Mouse (Mus musculus): Measurements from ENCODE around the gene Gtsf1.
A peak's percentile ranks its signal among the peaks of the same experiment; 100 is the strongest.
"Not testable (repeated sequence)": the region's sequence is repeated elsewhere in the genome, so short reads cannot be mapped to it uniquely, and the experiment has no call there.

Gtsf1 gene

DNA sequence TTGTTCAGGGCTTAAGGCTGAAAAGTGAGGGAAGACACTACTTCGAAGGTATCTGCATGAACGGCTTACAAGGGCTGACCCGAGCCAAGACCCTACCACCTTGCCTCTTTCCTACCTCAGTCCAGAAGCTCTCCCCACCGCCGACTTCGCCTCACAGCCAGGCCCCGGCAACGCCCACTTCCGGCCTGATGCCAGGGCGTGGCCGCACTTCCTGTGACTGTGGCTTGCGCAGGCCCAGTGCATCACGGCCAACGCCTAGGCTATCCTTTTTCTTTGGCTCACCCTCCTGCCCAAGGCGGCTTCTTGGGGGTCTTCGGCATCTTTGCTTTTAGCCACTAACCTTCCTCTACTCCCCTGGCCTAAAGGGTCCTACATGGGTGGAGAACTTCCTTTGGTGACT lies at the start of gene Gtsf1:
Gene Gtsf1, minus strand, starts transcription at position 230 of the 400 bp plus-strand sequence.
- DNase-seq, result peak; percentile 3

- no peak for DNase-seq
Observed at GRCm38 (mm10) chr15:103479080-103479606, 48.9 kb upstream of the Gtsf1 start.

- no peak for DNase-seq
Observed at GRCm38 (mm10) chr15:103473769-103474168, 43.5 kb upstream of the Gtsf1 start.

DNA sequence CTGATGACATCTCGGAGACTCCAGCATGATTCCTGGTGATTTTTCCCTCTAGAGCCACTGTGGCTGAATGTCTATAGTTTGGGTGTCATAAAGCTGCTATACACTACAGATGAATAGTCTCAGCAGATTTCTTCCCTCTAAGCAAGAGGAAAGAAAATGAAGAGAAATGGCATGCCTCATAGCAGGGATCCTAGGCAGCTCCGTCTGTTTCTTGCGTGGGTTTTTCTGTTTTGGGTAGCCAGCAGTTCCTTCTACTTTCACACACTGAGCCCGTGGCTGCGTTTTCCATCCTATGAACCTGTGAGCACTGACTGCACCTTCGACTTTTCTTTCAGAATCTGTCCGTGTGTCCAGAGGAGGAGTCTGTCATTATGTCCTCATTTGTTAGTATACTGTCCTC lies 42.9 kb upstream of the Gtsf1 start:
- no peak for DNase-seq

GRCm38 (mm10) chr15:103472265-103472664 lies 42.0 kb upstream of the Gtsf1 start:
- DNase-seq, result no peak

DNA sequence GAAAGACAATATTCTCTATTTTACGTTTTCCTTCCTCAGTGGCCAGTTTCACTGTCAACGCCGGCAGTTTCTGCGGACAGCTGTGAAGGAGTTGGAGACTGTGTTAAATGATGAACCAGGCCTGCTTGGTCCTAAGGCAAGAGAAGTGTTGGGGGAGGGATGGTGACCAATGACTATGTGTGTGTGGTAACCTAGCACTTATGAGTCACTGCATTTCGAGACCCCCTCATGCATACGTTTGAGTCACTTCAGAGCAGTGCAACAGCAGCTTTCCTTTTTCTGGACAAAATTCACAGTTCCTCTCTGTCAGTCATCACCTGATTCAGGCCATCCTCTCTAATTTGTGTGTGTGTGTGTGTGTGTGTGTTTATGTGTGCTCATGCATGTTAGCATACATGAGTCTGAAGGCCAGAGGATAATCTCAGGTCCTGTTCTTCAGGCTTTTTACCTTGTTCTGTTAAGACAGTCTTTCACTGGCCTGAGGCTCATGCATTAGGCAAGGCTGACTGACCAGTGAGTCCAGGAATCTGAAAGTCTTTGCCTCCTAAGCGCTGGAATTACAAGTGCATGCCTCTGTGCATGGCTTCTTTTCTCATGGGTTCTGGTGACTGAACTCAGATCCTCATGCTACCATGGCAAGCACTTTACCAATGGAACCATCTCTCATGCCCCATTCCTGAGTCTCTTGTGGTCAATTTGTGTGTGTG lies 41.4 kb upstream of the Gtsf1 start:
- DNase-seq, result no peak

DNA sequence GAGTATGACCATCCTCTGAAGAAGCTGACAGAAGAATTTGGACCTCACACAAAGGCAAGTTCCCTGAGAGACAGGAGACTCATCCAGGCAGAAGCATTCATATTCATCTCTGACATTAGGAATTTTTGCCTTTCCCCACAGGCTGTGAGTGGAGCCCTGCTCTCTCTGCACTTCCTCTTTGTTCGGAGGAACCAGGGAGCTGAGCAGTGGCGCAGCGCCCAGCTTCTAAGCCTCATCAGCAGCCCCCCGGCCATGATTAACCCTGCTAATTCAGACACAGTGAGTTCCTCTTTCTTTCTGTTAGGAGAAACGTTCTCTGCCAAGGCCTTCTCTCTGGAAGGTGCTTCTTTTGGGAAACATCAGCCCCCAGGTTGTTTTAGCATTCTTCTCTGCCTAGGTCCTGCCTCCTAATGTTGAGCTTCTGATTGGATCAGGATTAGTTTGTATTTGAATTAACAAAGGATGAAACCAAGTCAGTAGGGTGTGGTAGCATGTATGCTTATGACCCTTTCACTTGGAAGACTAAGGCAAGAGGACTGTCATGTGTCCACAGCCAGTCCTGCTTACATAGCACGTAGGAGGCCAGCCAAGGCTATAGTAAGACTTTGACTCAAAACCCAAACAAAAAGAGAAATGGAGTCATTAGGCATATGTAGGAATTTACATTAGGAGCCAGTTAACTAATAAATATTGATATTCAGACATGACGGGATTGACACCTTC lies 32.4 kb upstream of the Gtsf1 start:
- DNase-seq, result no peak

GRCm38 (mm10) chr15:103454449-103454848 lies 24.2 kb upstream of the Gtsf1 start:
- DNase-seq, result peak; percentile 23

DNA sequence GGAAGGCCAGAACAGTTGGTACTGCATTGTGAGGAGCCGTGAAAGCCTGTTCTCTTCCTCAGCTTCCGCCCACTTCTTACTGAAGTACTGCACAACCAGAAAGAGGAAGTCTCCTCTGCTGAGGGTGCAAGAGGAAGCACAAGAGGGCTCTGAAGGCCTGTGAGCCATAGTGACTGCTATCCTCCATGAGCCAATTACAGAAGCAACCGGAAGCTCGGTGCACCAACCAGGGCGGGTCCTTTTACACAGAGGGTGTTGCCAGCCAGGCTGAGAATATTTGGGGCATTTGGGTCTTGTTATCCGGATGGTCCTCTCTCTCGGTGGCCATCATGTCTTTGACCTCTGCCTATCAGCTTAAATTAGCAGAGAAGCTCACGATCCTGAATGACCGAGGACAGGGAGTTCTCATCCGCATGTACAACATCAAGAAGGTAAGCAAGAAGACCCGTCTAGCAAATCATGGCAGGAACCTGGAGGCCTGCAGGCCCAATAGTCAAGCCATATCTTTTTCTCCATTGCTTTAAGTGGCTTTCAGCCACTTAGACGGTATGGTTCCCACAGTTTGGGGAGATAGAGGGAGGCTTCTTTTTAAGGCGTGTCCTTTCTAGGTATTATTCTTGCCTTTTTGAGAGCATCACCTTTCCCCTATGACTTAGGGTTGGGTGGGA lies 23.4 kb upstream of the Gtsf1 start, which contains the start of gene Nckap1l:
Gene Nckap1l, plus strand, starts transcription at position 244 of the 668 bp plus-strand sequence.
- peak; percentile 85 for DNase-seq

DNA sequence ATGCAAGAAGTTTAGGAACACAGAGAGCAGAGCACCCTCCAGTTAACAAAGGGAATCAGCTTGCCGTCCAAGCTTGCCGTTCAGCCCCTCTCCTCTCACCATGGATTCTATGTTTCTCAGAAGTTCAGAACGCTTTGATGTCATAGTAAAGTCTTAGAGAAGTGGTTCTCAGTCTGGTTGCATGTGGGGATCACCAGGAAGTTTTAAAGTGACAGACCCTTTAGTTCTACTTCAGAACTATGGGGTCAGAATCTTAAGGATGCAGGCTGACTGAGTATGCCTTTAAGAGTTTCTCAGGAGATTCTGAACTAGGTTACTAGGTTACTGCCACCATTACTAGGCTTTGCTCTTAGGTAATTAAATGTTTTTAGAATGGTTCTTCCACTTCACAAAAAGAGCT lies 18.1 kb upstream of the Gtsf1 start, which contains the start of gene Gtsf2:
Gene Gtsf2, minus strand, starts transcription at position 101 of the 400 bp plus-strand sequence.
- no peak for DNase-seq

DNA sequence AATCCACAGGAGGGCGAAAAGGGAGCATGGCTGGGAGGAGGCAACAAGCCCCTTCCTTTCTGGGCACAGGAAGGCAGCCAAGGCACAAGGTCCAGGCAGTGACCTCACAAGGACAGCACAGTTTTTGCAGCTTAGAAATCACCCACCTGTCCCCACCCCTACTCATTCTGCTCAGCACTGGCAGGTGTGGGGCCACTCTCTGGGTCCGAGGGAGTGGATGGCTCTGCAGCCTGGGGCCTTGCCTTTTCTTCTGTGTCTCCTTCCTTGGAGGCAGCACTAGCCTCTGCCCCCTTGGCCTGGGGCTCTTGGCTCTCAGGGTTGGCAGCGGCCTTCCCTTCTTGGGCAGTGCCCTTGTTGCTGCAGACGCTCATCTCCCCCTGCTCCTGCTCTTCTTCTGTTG lies 15.7 kb upstream of the Gtsf1 start:
- DNase-seq, result not testable (repeated sequence)

- no peak for DNase-seq
Observed at GRCm38 (mm10) chr15:103427017-103427416, 3.3 kb downstream of the Gtsf1 start.

DNA sequence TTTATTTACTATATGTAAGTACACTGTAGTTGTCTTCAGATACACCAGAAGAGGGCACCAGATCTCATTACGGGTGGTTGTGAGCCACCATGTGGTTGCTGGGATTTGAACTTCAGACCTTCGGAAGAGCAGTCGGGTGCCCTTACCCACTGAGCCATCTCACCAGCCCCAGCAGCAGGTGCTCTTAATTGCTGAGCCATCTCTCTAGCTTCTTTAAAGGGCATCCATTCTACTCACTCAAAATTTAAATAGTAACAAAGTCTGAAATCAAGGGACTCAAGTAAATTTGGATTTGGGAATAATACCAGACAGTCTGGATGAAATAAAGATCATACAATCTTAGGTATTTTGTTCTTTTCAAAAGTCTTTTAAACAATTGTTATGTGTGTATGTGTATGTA lies 24.7 kb downstream of the Gtsf1 start:
- DNase-seq, result not testable (repeated sequence)

DNA sequence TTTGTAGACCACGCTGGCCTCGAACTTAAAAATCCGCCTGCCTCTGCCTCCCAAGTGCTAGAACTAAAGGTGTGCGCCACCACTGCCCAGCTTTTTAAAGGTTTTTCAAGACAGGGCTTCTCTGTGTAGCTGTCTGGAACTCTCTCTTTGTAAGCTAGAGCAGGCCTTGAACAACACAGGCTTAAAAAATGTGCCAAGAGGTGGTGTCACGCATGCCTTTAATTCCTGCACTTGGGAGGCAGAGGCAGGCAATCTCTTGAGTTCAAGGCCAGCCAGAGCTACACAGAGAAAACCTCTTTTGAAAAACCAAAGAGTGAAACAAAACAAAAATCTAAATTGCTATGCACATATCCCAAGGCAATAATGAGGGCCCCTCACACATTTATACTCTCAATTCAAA lies 28.9 kb downstream of the Gtsf1 start:
- DNase-seq, result no peak

DNA sequence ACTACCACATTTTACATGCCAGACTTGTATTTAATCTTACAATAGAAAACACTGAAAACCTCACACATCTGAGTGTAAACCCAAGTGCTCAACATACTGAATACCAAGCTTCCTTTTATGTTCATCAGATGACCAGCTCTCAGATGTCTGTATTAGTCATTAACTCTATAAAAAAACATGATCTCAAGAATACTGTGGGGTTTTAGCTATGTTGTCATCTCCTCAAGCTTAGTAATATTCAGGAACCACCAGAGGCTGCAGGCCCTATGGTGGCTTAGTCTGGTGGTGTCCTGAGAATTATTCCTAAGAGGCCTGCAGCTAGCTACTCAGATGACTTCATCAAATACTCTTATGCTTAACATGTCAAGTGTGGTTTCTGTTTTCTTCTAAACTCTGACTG lies 36.7 kb downstream of the Gtsf1 start:
- no peak for DNase-seq

DNA sequence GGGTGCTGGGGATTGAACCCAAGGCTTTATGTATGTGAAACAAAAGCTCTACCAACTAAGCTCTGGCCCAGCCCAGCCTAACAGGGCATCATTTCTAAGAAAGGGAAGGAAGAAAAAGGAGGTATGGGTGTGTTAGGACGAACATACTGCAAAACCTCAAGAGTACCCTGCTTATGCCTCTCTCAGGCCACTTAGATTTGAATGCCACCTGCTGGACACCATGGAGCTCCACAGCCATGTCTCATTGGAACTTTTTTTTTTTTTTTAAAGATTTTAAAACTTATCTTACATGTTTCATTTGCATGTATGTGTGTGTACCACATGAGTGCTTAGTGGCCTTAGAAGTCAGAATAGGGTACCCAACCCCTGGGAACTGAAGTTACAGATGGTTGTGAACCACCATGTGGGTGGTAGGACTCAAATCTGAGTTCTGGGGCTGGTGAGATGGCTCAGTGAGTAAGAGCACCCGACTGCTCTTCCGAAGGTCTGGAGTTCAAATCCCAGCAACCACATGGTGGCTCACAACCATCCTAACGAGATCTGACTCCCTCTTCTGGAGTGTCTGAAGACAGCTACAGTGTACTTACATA lies 41.6 kb downstream of the Gtsf1 start:
- DNase-seq, result no peak

DNA sequence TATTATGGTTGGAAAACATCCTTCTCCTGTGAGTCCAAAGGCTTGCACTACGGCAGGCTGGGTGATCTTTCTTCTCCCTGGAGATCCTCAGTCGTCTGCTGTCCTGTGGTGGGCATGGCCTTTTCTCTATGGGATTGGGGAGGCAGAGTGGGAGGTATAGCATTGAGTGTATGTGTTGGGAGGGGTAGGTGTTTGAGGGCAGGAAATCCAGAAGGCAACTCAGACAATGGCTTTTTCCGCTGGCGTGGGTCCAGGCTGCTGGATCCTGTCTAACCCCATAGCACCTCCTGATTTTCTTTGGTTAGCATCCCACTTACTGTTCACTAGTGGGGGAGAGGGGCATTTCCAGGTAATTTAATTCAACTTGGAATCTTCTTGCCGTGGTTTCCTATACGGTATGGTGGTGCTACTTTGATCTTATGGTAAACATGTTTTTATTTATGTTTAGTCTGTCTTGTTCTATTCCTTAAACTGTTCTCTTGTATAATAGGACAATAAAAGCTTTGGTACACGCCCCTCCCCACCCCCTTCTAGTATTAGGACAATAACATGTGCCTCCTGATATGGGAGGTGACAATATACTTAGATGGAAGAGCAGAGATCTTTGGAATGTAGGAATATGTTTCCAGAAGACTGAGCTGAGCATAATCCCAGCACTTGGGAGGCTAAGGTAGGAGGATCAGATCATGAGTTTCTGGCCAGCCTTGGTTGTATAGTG lies 46.3 kb downstream of the Gtsf1 start:
- no peak for DNase-seq

DNA sequence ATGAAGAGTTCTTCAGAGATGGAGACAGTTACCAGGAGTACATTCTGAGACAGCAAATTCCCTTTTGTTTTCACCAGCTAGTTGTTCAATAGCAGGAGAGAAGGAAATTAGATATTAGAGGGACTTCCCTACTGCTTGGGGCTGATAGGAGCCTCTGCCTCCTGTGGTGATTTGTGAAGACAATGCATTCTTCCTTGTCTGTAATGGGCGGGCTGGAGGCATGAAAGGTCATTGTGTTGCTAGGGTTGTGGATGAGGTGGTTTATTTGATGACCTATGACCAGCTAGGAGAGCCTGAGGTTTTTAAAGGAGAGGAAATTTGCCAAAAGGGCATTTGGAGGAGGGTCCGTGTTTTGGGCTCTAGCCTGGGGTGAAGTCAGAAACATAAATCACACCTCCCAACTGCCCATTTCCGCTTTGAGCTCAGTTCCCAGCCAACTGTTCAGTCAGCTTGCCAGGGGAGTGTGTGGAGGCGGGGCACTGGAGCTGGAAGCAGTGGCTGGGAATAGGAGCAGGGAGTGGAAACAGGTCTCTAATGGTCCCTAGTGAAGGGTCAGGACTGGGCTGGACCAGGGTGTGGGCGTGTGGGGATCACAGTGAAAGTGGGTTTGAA lies 47.4 kb downstream of the Gtsf1 start:
- DNase-seq, result no peak

DNA sequence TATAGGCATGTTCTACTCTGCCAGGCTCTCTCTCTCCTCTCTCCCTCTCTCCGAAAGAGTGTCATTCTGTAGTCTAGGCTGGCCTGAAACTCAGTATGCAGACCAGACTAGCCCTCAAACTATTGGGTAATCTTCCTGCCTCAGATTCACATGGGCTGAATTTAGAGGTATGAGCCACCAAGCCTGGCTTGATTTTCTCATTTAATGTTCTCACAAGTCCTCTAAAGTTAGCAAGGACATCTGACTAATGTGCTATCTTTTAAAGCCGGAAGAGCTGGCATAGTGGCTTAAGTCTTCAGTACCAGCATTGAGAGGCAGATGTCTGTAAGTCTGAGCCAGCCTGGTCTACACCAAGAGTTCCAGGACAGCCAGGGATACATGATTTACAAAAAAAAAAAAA lies 48.2 kb downstream of the Gtsf1 start:
- DNase-seq, result no peak

GRCm38 (mm10) chr15:103378665-103379356 lies 51.5 kb downstream of the Gtsf1 start:
- no peak for DNase-seq
